Mouse (Mus musculus) limb, embryonic 15.5 days (tissue): ENCODE results near the gene Gm43552. TPM values are rescaled to one million over a fixed set of nuclear protein-coding genes. Genes with fewer than 3 reads are reported as not detected.

Source experiments
- ATAC-seq: fragments of 200-750 bp; cut with Nextera tagmentation; 2 replicates; pipeline ENCODE4 v1.8.0; 2017; ENCODE audit warnings: low read depth, moderate TSS enrichment; ENCODE audit not compliant: insufficient number of reproducible peaks, low FRiP score, low TSS enrichment
- H3K27ac ChIP-seq: fragments of 300-500 bp; sonication (generic); 2 replicates; pipeline ENCODE4 v1.5.1; 2015; ENCODE audit warnings: moderate library complexity, mild to moderate bottlenecking, inconsistent platforms
- H3K27me3 ChIP-seq: fragments of 300-500 bp; sonication (generic); 2 replicates; pipeline ENCODE4 v1.6.1; 2015; ENCODE audit warnings: inconsistent platforms
- H3K36me3 ChIP-seq: fragments of 300-500 bp; sonication (generic); 2 replicates; pipeline ENCODE4 v1.6.1; 2015; ENCODE audit warnings: inconsistent platforms
- H3K4me1 ChIP-seq: fragments of 300-500 bp; sonication (generic); 2 replicates; pipeline ENCODE4 v1.6.1; 2015; ENCODE audit warnings: inconsistent platforms
- H3K4me2 ChIP-seq: fragments of 300-500 bp; sonication (generic); 2 replicates; pipeline ENCODE4 v1.6.1; 2015; ENCODE audit warnings: mild to moderate bottlenecking, inconsistent platforms
- H3K4me3 ChIP-seq: fragments of 300-500 bp; sonication (generic); 2 replicates; pipeline ENCODE4 v1.5.1; 2015; ENCODE audit warnings: mild to moderate bottlenecking, inconsistent platforms
- H3K9ac ChIP-seq: fragments of 300-500 bp; sonication (generic); 2 replicates; pipeline ENCODE4 v1.6.1; 2015; ENCODE audit warnings: inconsistent platforms
- H3K9me3 ChIP-seq: fragments of 300-500 bp; sonication (generic); 2 replicates; pipeline ENCODE4 v1.6.1; 2016; ENCODE audit warnings: inconsistent platforms
- WGBS: fragments of 180-500 bp; shearing (Covaris S2); methylation state at CpG from one replicate; pipeline ENCODE4 v1.1.7; 2015; 5-methylcytosine and 5-hydroxymethylcytosine counted together
- polyA plus RNA-seq: library from polyadenylated mRNA; unstranded; fragments of >200 nt; fragmentation: Nextera tagmentation; extraction: Ambion mirVana; gene quantifications from 2 replicates; pipeline ENCODE4 v1.2.1, GENCODE M21; 2015

The Gm43552 gene
- polyA plus RNA-seq, 1 experiment from 2014 or later, result not detected

DNA sequence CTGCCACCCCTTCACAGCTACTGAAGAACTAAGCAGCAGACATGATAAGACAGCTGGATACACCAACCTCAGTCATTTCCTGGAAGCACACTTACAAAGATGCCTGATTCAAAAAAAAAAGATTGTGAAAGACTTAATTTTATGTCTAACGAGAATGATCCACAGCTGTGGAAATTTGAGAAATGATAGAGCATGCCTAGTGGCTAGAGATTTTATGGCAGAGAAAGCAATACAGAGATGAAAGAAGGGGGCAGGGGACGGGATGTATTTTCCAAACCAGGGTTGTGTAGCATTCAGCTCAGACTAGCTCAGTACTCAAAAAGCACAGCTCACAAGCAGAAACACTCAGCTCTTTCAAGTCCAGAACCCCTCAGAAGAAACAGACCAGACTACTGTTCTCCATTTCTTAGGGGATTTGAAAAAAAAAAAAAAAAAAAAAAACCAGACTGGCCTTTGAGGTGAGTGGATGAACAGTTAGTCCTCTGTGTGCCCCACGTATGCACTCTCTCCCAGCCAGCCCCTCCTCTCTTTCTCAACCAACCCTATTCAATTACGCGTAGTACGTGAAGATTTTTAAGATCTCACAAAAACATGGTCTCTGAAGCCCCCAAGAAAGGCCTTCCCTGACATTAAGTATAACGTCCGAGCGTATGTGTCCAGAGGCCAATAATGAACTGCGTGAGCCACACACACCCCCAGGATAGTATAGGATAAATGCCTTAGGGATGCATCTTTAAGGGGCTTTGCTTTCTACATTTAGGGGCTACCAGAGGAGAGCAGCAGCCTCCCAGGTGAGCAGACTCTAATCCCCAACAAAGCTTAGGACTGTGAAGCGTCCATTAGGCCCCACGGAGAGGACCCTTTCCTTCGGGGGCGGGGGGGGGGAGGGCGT, 57.9 kb downstream of the Gm43552 start:
- Histone ChIP-seq H3K9me3 (no peaks in the 10 kb centered on the region), H3K27me3 (no peaks in the 10 kb centered on the region), H3K4me2 (peak overlapping the region; percentile 75), H3K4me3 (peak overlapping the region; percentile 81), H3K4me1 (peaks cover 18% of the 10 kb centered on the region; the same call in 1 of the 2 replicates), H3K9ac (peak overlapping the region; percentile 78), H3K27ac (peak overlapping the region; percentile 98), H3K36me3 (no peaks in the 10 kb centered on the region)
- no peak for ATAC-seq
- 1% methylated on average over 15 of the region's 15 CpGs for WGBS

DNA sequence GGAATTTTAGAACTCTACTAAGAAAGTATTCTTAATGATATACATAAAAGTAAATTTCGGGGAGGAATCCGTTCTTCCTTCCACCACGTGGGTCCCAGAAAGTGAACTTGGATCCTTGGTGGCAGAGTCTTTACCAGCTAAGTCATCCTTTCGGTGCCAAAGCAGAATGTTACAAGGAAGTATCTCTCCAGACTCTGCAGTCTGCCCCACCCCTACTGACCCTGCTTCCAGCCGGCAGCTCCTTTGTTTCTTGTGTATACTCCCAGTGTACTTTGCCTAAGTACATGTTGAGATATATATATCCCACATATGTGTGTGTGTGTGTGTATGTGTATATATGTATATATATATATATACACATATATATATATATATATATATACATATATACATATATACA, 63.2 kb downstream of the Gm43552 start:
- Histone ChIP-seq H3K27ac (no peak overlapping the region), H3K4me1 (peaks cover 13% of the 10 kb centered on the region; the same call in 1 of the 2 replicates), H3K36me3 (peaks cover 27% of the 10 kb centered on the region), H3K9me3 (no peaks in the 10 kb centered on the region), H3K4me3 (no peak overlapping the region), H3K27me3 (no peaks in the 10 kb centered on the region), H3K9ac (no peak overlapping the region), H3K4me2 (no peak overlapping the region)
- ATAC-seq, result no peak
- WGBS, result 92% methylated on average over 5 of the region's 5 CpGs

DNA sequence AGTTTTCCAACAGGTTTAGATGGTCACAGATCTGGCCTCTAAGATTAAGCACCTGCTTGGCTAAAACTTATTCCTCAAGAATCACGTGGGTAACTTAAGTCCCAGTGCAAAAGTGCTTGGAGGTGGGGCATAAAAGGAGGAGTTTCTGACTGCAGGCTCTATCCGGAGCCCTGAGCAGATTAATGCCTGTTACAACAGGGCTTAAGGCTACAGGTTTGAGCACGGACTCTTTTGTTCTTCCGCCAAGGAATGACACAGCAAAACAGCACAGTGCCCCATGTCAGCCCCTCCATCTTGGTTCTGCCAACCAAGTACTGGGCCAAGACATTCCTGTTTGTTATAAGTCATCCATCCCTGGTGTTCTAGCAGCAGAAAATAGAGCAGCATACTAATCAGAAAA, 64.3 kb downstream of the Gm43552 start:
- H3K4me2 ChIP-seq, result no peak overlapping the region
- H3K27ac ChIP-seq, result no peak overlapping the region
- no peak for ATAC-seq
- H3K9ac ChIP-seq, result no peak overlapping the region
- H3K4me3 ChIP-seq, result no peak overlapping the region
- H3K27me3 ChIP-seq, result no peaks in the 10 kb centered on the region
- H3K9me3 ChIP-seq, result no peaks in the 10 kb centered on the region
- H3K36me3 ChIP-seq, result peaks cover 38% of the 10 kb centered on the region
- WGBS, result 44% methylated on average over 4 of the region's 4 CpGs
- peaks cover 6% of the 10 kb centered on the region; the same call in 1 of the 2 replicates for H3K4me1 ChIP-seq

DNA sequence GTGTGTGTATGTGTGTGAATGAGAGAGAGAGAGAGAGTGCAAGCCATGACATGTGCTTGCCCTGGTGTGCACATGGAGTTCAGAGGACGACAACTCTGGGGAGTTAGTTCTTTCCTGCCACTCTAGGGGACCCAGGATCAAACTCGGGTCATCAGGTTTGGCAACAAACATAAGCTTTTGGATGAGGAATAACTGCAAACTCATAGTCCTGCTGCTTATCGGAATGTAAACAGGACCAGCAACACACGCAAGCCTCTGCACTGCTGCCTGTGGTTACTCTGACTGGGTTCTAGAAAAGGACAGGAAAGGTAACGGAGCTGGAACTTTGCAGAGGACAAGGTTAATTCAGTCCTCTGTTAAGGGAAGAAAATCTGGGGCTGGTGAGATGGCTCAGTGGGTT, 67.4 kb downstream of the Gm43552 start:
- no peak overlapping the region for H3K4me3 ChIP-seq
- no peak overlapping the region for H3K27ac ChIP-seq
- H3K4me1 ChIP-seq, result no peaks in the 10 kb centered on the region
- 92% methylated on average over 5 of the region's 5 CpGs for WGBS
- H3K36me3 ChIP-seq, result peaks cover 67% of the 10 kb centered on the region
- H3K9ac ChIP-seq, result no peak overlapping the region
- no peak for ATAC-seq
- H3K9me3 ChIP-seq, result no peaks in the 10 kb centered on the region
- no peak overlapping the region for H3K4me2 ChIP-seq
- no peaks in the 10 kb centered on the region for H3K27me3 ChIP-seq

DNA sequence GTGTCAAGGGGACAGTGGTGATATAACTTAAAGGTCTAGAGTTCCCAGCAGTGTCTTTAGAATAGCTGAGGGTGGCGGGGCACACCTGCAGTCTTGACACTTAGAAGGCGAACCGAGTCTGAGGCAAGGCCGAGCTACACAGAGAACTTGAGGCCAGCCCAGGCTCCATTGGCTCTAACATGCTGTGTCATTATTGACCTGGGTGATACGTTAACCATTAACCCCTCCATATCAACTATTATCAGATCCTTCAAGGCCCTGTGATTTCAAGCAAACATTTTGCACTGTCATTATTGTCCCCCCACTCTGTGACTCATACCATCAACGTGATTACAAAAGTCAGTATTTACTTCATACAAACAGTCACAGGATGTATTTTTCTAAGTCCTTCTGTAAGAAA, 68.4 kb downstream of the Gm43552 start:
- Histone ChIP-seq H3K9ac (no peak overlapping the region), H3K4me2 (no peak overlapping the region), H3K27ac (no peak overlapping the region), H3K4me1 (no peaks in the 10 kb centered on the region), H3K27me3 (no peaks in the 10 kb centered on the region), H3K4me3 (no peak overlapping the region), H3K9me3 (no peaks in the 10 kb centered on the region), H3K36me3 (peaks cover 73% of the 10 kb centered on the region)
- WGBS, result 92% methylated on average over 6 of the region's 6 CpGs
- no peak for ATAC-seq

DNA sequence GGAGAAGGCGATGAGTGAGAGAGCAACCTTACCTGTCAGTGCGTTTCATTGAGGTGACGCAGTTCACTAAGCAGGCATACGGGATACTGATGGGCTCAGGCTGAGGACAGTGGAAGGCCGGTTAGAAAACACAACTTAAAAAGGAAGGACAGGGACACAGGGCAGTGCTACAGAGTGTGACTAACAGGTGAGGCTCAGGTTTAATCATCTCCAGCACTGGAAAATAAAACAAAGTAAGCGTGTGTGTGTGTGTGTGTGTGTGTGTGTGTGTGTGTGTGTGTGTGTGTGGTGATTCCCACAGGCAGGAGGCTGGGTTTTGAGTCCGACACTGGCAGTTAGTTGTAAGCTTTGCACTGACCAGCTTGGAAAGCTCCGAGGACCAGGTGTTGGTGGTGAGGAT, 69.8 kb downstream of the Gm43552 start:
- H3K9me3 ChIP-seq, result no peaks in the 10 kb centered on the region
- peaks cover 86% of the 10 kb centered on the region for H3K36me3 ChIP-seq

DNA sequence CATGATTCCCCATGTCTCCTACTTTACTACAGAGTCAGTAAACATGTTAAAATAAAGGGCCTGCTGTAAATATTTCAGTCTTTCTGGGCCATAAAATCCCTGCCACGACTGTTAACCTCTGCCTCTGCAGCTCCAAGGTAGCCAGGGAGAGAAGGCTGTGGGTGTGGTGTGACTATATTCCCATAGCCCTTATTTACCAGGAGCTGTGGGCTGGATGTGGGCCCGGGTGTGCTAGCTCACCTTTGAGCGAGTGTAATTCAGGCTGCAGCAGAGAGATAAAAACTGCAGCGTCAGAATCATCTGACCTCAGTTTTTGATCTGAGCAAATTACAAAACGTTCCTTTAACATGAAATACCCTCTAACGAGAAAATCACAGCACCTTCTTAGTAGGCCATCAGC, 71.8 kb downstream of the Gm43552 start:
- WGBS, result 50% methylated on average over 6 of the region's 6 CpGs
- Histone ChIP-seq H3K4me1 (peaks cover 7% of the 10 kb centered on the region), H3K36me3 (peaks cover 84% of the 10 kb centered on the region), H3K27ac (no peak overlapping the region), H3K27me3 (no peaks in the 10 kb centered on the region), H3K9me3 (no peaks in the 10 kb centered on the region), H3K9ac (no peak overlapping the region), H3K4me2 (no peak overlapping the region), H3K4me3 (no peak overlapping the region)
- ATAC-seq, result no peak

More for the DNA sequence above, 69.8 kb downstream of the Gm43552 start:
- no peaks in the 10 kb centered on the region for H3K27me3 ChIP-seq
- no peak for ATAC-seq
- no peaks in the 10 kb centered on the region for H3K4me1 ChIP-seq
- no peak overlapping the region for H3K27ac ChIP-seq
- H3K4me3 ChIP-seq, result no peak overlapping the region
- H3K9ac ChIP-seq, result no peak overlapping the region
- no peak overlapping the region for H3K4me2 ChIP-seq
- 94% methylated on average over 8 of the region's 8 CpGs for WGBS

DNA sequence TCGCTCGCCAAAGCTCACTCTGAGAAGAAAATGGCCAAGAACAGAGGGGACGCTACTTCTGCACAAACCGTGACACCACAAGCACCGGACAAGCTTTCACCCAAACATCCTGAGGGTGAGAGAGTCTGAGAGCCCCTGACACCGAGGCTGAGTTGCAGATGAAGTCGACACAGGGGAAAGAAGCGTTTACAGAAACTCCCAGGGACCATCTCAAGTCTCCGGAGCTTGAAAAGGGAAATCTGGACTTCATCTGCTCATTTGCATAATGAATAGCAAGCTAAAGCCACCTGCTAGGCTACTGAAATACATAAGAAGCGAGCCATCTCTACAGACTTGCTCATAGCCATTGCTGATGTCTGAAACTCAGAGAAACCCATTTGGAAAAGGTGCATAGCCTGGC, 73.5 kb downstream of the Gm43552 start:
- Histone ChIP-seq H3K9ac (no peak overlapping the region), H3K4me1 (peaks cover 11% of the 10 kb centered on the region), H3K9me3 (no peaks in the 10 kb centered on the region), H3K4me2 (no peak overlapping the region), H3K36me3 (peaks cover 78% of the 10 kb centered on the region), H3K27ac (no peak overlapping the region), H3K27me3 (no peaks in the 10 kb centered on the region), H3K4me3 (no peak overlapping the region)
- no peak for ATAC-seq
- 85% methylated on average over 10 of the region's 10 CpGs for WGBS

DNA sequence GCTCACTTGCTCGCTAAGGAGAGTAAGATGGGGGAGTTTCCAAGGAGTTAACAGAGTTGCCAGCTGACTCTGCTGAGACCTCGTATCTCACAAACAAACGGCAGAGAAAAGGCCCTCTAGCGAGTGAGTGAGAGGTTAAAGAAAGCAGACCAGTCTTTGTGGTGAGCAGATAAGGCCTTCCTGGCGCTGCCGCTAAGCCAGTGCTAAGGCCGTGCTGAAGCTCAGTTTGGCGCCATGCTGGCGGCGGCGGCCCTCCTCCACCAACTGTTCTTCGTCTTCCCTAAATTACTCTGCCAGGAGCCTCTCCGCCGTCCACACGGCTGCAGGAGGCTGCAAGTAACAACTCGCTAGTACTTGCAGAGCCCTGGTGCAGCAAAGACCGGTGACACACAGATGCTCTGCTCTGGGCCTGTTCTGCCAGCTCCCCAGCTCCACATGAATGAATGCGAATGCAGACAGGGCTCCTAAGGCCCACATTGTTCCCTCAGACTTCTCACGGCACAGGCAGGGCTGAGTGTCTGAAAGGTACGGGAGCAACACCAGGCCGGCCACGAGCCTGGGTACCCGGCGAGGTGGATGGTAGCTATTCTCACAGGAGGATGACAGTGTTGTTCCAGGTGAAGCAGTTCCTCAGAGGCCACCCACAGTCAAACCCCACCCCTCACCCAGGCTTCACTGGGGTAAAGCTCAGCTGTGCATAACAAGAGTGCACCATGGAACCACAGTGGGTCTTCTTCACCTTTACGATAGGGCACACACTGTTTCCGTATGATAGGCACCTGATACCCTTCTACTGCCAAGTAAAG, 76.8 kb downstream of the Gm43552 start:
- Histone ChIP-seq H3K4me1 (peaks cover 11% of the 10 kb centered on the region), H3K9me3 (no peaks in the 10 kb centered on the region), H3K27ac (peak overlapping the region; percentile 83), H3K27me3 (no peaks in the 10 kb centered on the region), H3K9ac (no peak overlapping the region), H3K4me3 (no peak overlapping the region), H3K4me2 (peak overlapping the region; percentile 30; the same call in 1 of the 2 replicates), H3K36me3 (peaks cover 67% of the 10 kb centered on the region)
- ATAC-seq, result peak; percentile 52
- WGBS, result 19% methylated on average over 26 of the region's 26 CpGs

DNA sequence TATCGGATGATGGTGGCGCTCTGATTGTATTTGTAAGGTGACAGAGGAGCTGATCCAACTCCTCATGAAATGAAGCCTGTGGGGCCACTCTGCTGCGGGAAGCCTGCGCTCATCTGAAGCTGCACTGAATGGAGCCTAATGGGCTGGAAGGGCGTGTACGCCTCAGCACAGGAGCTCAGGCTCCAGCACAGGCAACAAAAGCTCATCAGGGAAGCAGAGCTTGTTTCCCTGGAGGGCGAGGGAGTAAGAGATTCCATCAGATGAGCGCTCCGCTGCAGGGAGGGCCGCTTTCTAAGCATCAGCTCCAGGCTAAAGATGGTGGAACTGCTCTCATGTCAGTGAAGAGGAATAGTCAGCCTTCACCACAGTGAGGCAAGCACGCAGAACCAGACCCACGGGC, 84.6 kb downstream of the Gm43552 start:
- Histone ChIP-seq H3K36me3 (peaks cover 74% of the 10 kb centered on the region), H3K9ac (no peak overlapping the region), H3K27me3 (no peaks in the 10 kb centered on the region), H3K27ac (no peak overlapping the region), H3K4me1 (peaks cover 3% of the 10 kb centered on the region; the same call in 1 of the 2 replicates), H3K9me3 (no peaks in the 10 kb centered on the region), H3K4me2 (no peak overlapping the region), H3K4me3 (no peak overlapping the region)
- WGBS, result 59% methylated on average over 12 of the region's 12 CpGs
- ATAC-seq, result no peak

DNA sequence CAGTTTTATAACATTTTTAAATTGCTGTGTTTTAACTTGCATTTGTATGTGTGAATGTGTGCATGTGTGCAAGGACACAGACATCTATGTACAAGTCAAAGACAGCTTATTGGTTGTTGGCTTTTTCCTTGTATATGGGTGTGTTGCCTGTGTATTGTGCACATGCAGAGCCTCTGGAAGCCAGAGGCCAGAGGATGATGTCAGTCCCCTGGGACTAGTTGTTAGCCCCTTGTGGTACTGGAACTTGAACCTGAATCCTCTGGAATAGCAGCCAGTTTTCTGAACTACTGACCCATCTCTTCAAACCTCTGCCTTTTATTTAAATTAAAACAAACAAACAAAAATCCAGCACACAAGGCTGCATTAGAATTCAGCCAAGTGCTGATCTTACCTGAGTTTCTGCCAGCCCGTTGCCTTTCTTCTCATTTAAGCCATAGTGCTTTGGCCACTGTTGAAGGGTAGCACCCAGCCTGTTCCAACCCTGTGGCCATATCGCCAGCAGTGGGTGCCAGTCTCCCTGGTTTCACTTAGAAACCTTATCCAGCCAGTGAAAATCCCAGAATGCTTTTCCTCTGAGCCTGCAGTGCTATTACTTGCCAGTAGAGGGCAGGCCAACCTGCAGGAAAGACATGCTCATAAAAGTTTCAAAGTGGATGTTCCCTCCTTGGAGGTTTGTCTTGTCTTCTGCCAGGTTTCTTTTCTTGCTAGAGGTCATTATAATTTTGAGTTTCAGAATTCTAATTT, 91.2 kb downstream of the Gm43552 start:
- Histone ChIP-seq H3K4me2 (no peak overlapping the region), H3K27ac (no peak overlapping the region), H3K9me3 (no peaks in the 10 kb centered on the region), H3K27me3 (no peaks in the 10 kb centered on the region), H3K4me1 (no peaks in the 10 kb centered on the region), H3K36me3 (peaks cover 70% of the 10 kb centered on the region), H3K4me3 (no peak overlapping the region), H3K9ac (no peak overlapping the region)
- WGBS, result 30% methylated on average over 2 of the region's 2 CpGs
- no peak for ATAC-seq
